In the genomic region with DNA sequence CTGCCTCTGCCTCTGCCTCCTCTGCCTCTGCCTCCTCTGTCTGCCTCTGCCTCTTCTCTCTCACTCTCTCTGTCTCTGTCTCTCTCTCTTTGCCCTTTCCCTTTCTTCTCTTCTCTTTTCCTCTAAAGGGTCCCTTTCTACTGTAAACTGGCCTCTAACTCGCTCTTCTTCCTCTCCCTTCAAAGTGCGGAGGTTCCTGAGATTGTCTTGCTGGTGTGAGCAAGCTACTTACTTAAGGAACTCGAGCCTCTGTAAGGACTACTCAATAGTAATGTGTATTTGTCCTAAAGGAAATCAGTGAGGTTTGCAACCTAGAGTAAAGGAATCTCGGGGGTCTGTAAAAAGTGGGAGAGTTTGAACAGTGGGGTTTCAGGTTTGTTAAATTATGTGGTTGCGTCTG, we compare ENCODE assay signal across 7 mouse cellular contexts. TPM values are rescaled to one million over a fixed set of nuclear protein-coding genes. Genes with fewer than 3 reads are reported as not detected.
A peak's percentile ranks its signal among the peaks of the same experiment; 100 is the strongest.
DNase-seq lines count a peak whose midpoint lies in the region; ATAC-seq and TF ChIP-seq lines count a peak whose summit lies in the region.

No protein-coding gene starts in this region.

- no peak overlapping the region for H3K9ac ChIP-seq in limb, embryonic 12.5 days (replicated peaks)
- no peak overlapping the region for H3K9ac ChIP-seq in embryonic facial prominence, embryonic 13.5 days
- H3K9ac ChIP-seq in hindbrain, embryonic 15.5 days, result no peak overlapping the region
- H3K9ac ChIP-seq in midbrain, postnatal 0 days (replicated peaks; ENCODE audit: low read length, poor library complexity, severe bottlenecking), result no peak overlapping the region

- no peak overlapping the region for H3K27ac ChIP-seq in limb, embryonic 12.5 days
- H3K27ac ChIP-seq in limb, embryonic 10.5 days, result no peak overlapping the region
- H3K27ac ChIP-seq in embryonic facial prominence, embryonic 13.5 days, result no peak overlapping the region
- H3K27ac ChIP-seq in hindbrain, embryonic 15.5 days (replicated peaks), result no peak overlapping the region
- peak overlapping the region; percentile 38; the same call in 1 of the 2 replicates for H3K27ac ChIP-seq in midbrain, postnatal 0 days (ENCODE audit: low read depth, low read length)

- no peaks in the 10 kb centered on the region for H3K9me3 ChIP-seq in limb, embryonic 12.5 days
- no peaks in the 10 kb centered on the region for H3K9me3 ChIP-seq in limb, embryonic 10.5 days (replicated peaks)
- no peaks in the 10 kb centered on the region for H3K9me3 ChIP-seq in embryonic facial prominence, embryonic 13.5 days
- H3K9me3 ChIP-seq in hindbrain, embryonic 15.5 days, result no peaks in the 10 kb centered on the region
- H3K9me3 ChIP-seq in midbrain, postnatal 0 days (ENCODE audit: low read length), result no peaks in the 10 kb centered on the region

- no peaks in the 10 kb centered on the region for H3K27me3 ChIP-seq in limb, embryonic 12.5 days
- H3K27me3 ChIP-seq in limb, embryonic 10.5 days (ENCODE audit: low read depth, poor library complexity, severe bottlenecking), result no peaks in the 10 kb centered on the region
- H3K27me3 ChIP-seq in embryonic facial prominence, embryonic 13.5 days, result no peaks in the 10 kb centered on the region
- H3K27me3 ChIP-seq in hindbrain, embryonic 15.5 days, result no peaks in the 10 kb centered on the region
- H3K27me3 ChIP-seq in midbrain, postnatal 0 days (ENCODE audit: insufficient read depth, low read length), result no peaks in the 10 kb centered on the region

- no peak for DNase-seq in limb, embryonic 10.5 days (ENCODE audit: low spot score)
- DNase-seq in midbrain, postnatal 0 days (ENCODE audit: low spot score), result no peak
- DNase-seq in ovary, adult 18-20 months (ENCODE audit: low spot score), result no peak
- no peak for DNase-seq in adrenal gland, postnatal 36 days

- peaks cover 22% of the 10 kb centered on the region for H3K4me1 ChIP-seq in limb, embryonic 12.5 days (replicated peaks)
- peaks cover 23% of the 10 kb centered on the region for H3K4me1 ChIP-seq in limb, embryonic 10.5 days
- H3K4me1 ChIP-seq in embryonic facial prominence, embryonic 13.5 days, result peaks cover 16% of the 10 kb centered on the region
- H3K4me1 ChIP-seq in hindbrain, embryonic 15.5 days (replicated peaks), result peaks cover 30% of the 10 kb centered on the region
- peaks cover 10% of the 10 kb centered on the region; the same call in 1 of the 2 replicates for H3K4me1 ChIP-seq in midbrain, postnatal 0 days (ENCODE audit: insufficient read depth, low read length)

- no peak for TF ChIP-seq CTCF in midbrain, postnatal 0 days (IDR thresholded peaks at IDR 0.05)

- H3K36me3 ChIP-seq in limb, embryonic 12.5 days, result no peaks in the 10 kb centered on the region
- no peaks in the 10 kb centered on the region for H3K36me3 ChIP-seq in limb, embryonic 10.5 days
- H3K36me3 ChIP-seq in embryonic facial prominence, embryonic 13.5 days, result no peaks in the 10 kb centered on the region
- no peaks in the 10 kb centered on the region for H3K36me3 ChIP-seq in hindbrain, embryonic 15.5 days
- no peaks in the 10 kb centered on the region for H3K36me3 ChIP-seq in midbrain, postnatal 0 days (ENCODE audit: insufficient read depth, low read length)

- H3K4me3 ChIP-seq in limb, embryonic 12.5 days (replicated peaks), result no peak overlapping the region; the same call in 1 of the 2 replicates
- H3K4me3 ChIP-seq in limb, embryonic 10.5 days, result no peak overlapping the region
- H3K4me3 ChIP-seq in embryonic facial prominence, embryonic 13.5 days, result no peak overlapping the region
- no peak overlapping the region for H3K4me3 ChIP-seq in hindbrain, embryonic 15.5 days
- no peak overlapping the region for H3K4me3 ChIP-seq in midbrain, postnatal 0 days (ENCODE audit: low read depth, low read length)

- no peak for ATAC-seq in limb, embryonic 12.5 days (ENCODE audit: insufficient number of reproducible peaks, insufficient read depth, low FRiP score, low TSS enrichment, low read depth)
- no peak for ATAC-seq in embryonic facial prominence, embryonic 13.5 days (ENCODE audit: insufficient number of reproducible peaks, insufficient read depth, low FRiP score, low TSS enrichment, low read depth)
- ATAC-seq in hindbrain, embryonic 15.5 days (ENCODE audit: low FRiP score, low read depth), result no peak
- no peak for ATAC-seq in midbrain, postnatal 0 days (ENCODE audit: low FRiP score)

- peak overlapping the region; percentile 73 for H3K4me2 ChIP-seq in limb, embryonic 12.5 days
- H3K4me2 ChIP-seq in embryonic facial prominence, embryonic 13.5 days, result peak overlapping the region; percentile 82
- peak overlapping the region; percentile 93 for H3K4me2 ChIP-seq in hindbrain, embryonic 15.5 days
- H3K4me2 ChIP-seq in midbrain, postnatal 0 days (ENCODE audit: low read depth, low read length, poor library complexity, severe bottlenecking), result peak overlapping the region; percentile 78; the same call in 1 of the 2 replicates

- 56% methylated on average over 5 of the region's 5 CpGs for WGBS in limb, embryonic 12.5 days
- WGBS in limb, embryonic 10.5 days, result 57% methylated on average over 5 of the region's 5 CpGs
- WGBS in embryonic facial prominence, embryonic 13.5 days, result 50% methylated on average over 5 of the region's 5 CpGs
- WGBS in hindbrain, embryonic 15.5 days, result 62% methylated on average over 5 of the region's 5 CpGs
- WGBS in midbrain, postnatal 0 days, result 61% methylated on average over 5 of the region's 5 CpGs

RNA-seq across cellular contexts. Expression of gene Fam214b, which starts 0.6 kb away (rescaled TPM):
- polyA plus RNA-seq in limb, embryonic 12.5 days (2016; fragmentation: Nextera tagmentation; extraction: Ambion mirVana), result 12.1 and 13.4 TPM in 2 replicates
- polyA plus RNA-seq in limb, embryonic 10.5 days (2016; fragmentation: Nextera tagmentation; extraction: Ambion mirVana), result 6.6 and 8.5 TPM in 2 replicates
- 13.1 and 14.9 TPM in 2 replicates for polyA plus RNA-seq in embryonic facial prominence, embryonic 13.5 days (2015; fragmentation: Nextera tagmentation; extraction: Ambion mirVana)
- polyA plus RNA-seq in hindbrain, embryonic 15.5 days (2015; fragmentation: Nextera tagmentation; extraction: Ambion mirVana), result 37.5 and 38.9 TPM in 2 replicates
- total RNA-seq in midbrain, postnatal 0 days (2014; rRNA removed), result 31.1 and 48.7 TPM in 2 replicates
- 30.3 and 32.3 TPM in 2 replicates for polyA plus RNA-seq in midbrain, postnatal 0 days (2015; fragmentation: Nextera tagmentation; extraction: Ambion mirVana)
- total RNA-seq in adrenal gland, postnatal 36 days (2021), result 10 to 100 TPM; 44.0 to 57.2 TPM

RNA-seq across cellular contexts. Expression of gene Unc13b, which starts 12.1 kb away (rescaled TPM):
- 3.5 and 4.0 TPM in 2 replicates for polyA plus RNA-seq in limb, embryonic 12.5 days (2016; fragmentation: Nextera tagmentation; extraction: Ambion mirVana)
- 0.92 and 2.1 TPM in 2 replicates for polyA plus RNA-seq in limb, embryonic 10.5 days (2016; fragmentation: Nextera tagmentation; extraction: Ambion mirVana)
- 3.9 and 5.1 TPM in 2 replicates for polyA plus RNA-seq in embryonic facial prominence, embryonic 13.5 days (2015; fragmentation: Nextera tagmentation; extraction: Ambion mirVana)
- polyA plus RNA-seq in hindbrain, embryonic 15.5 days (2015; fragmentation: Nextera tagmentation; extraction: Ambion mirVana), result 16.1 and 19.2 TPM in 2 replicates
- total RNA-seq in midbrain, postnatal 0 days (2014; rRNA removed), result 40.2 and 54.6 TPM in 2 replicates
- 6.3 and 7.9 TPM in 2 replicates for polyA plus RNA-seq in midbrain, postnatal 0 days (2015; fragmentation: Nextera tagmentation; extraction: Ambion mirVana)
- total RNA-seq in adrenal gland, postnatal 36 days (2021), result 10 to 100 TPM; 10.5 to 12.4 TPM

RNA-seq across cellular contexts. Expression of gene Stoml2, which starts 15.1 kb away (rescaled TPM):
- 344 and 353 TPM in 2 replicates for polyA plus RNA-seq in limb, embryonic 12.5 days (2016; fragmentation: Nextera tagmentation; extraction: Ambion mirVana)
- polyA plus RNA-seq in limb, embryonic 10.5 days (2016; fragmentation: Nextera tagmentation; extraction: Ambion mirVana), result 484 and 538 TPM in 2 replicates
- polyA plus RNA-seq in embryonic facial prominence, embryonic 13.5 days (2015; fragmentation: Nextera tagmentation; extraction: Ambion mirVana), result 329 and 332 TPM in 2 replicates
- polyA plus RNA-seq in hindbrain, embryonic 15.5 days (2015; fragmentation: Nextera tagmentation; extraction: Ambion mirVana), result 227 and 236 TPM in 2 replicates
- 89.6 and 102 TPM in 2 replicates for total RNA-seq in midbrain, postnatal 0 days (2014; rRNA removed)
- polyA plus RNA-seq in midbrain, postnatal 0 days (2015; fragmentation: Nextera tagmentation; extraction: Ambion mirVana), result 230 and 241 TPM in 2 replicates
- 100 to 1,000 TPM; 191 to 261 TPM for total RNA-seq in adrenal gland, postnatal 36 days (2021)

RNA-seq across cellular contexts. Expression of gene Pigo, which starts 21.0 kb away (rescaled TPM):
- 27.0 and 30.3 TPM in 2 replicates for polyA plus RNA-seq in limb, embryonic 12.5 days (2016; fragmentation: Nextera tagmentation; extraction: Ambion mirVana)
- 21.7 and 27.5 TPM in 2 replicates for polyA plus RNA-seq in limb, embryonic 10.5 days (2016; fragmentation: Nextera tagmentation; extraction: Ambion mirVana)
- 24.4 and 27.8 TPM in 2 replicates for polyA plus RNA-seq in embryonic facial prominence, embryonic 13.5 days (2015; fragmentation: Nextera tagmentation; extraction: Ambion mirVana)
- 28.9 and 29.6 TPM in 2 replicates for polyA plus RNA-seq in hindbrain, embryonic 15.5 days (2015; fragmentation: Nextera tagmentation; extraction: Ambion mirVana)
- 30.5 and 33.4 TPM in 2 replicates for total RNA-seq in midbrain, postnatal 0 days (2014; rRNA removed)
- 24.4 and 26.1 TPM in 2 replicates for polyA plus RNA-seq in midbrain, postnatal 0 days (2015; fragmentation: Nextera tagmentation; extraction: Ambion mirVana)
- 10 to 100 TPM; 16.0 to 19.6 TPM for total RNA-seq in adrenal gland, postnatal 36 days (2021)

RNA-seq across cellular contexts. Expression of gene Fancg, which starts 36.3 kb away (rescaled TPM):
- polyA plus RNA-seq in limb, embryonic 12.5 days (2016; fragmentation: Nextera tagmentation; extraction: Ambion mirVana), result 18.4 and 20.6 TPM in 2 replicates
- polyA plus RNA-seq in limb, embryonic 10.5 days (2016; fragmentation: Nextera tagmentation; extraction: Ambion mirVana), result 25.5 and 26.8 TPM in 2 replicates
- polyA plus RNA-seq in embryonic facial prominence, embryonic 13.5 days (2015; fragmentation: Nextera tagmentation; extraction: Ambion mirVana), result 18.6 and 26.6 TPM in 2 replicates
- 21.1 and 25.4 TPM in 2 replicates for polyA plus RNA-seq in hindbrain, embryonic 15.5 days (2015; fragmentation: Nextera tagmentation; extraction: Ambion mirVana)
- total RNA-seq in midbrain, postnatal 0 days (2014; rRNA removed), result 15.0 and 18.2 TPM in 2 replicates
- 14.2 and 14.3 TPM in 2 replicates for polyA plus RNA-seq in midbrain, postnatal 0 days (2015; fragmentation: Nextera tagmentation; extraction: Ambion mirVana)
- total RNA-seq in adrenal gland, postnatal 36 days (2021), result 10 to 100 TPM in 1 of 2 experiments, 1 to 10 TPM in 1; 6.3 to 14.2 TPM
